In genomic region chr17:13683411-13684174, GRCm38 (mm10) we compare ENCODE assay signal across 8 mouse cellular contexts.
DNase-seq lines count a peak whose midpoint lies in the region; ATAC-seq lines count a peak whose summit lies in the region.

No protein-coding gene starts in this region.

- peak overlapping the region; percentile 48 for H3K4me3 ChIP-seq in heart, embryonic 12.5 days
- peak overlapping the region; percentile 31 for H3K4me3 ChIP-seq in kidney, embryonic 15.5 days (replicated peaks)

- H3K36me3 ChIP-seq in heart, embryonic 12.5 days, result 0 out of 2 replicates have a peak, but pooled peaks cover 3% of the 10 kb centered on the region
- H3K36me3 ChIP-seq in kidney, embryonic 15.5 days, result no peaks in the 10 kb centered on the region

- DNase-seq in R1 (ENCODE audit: low read depth, low spot score), result peak; percentile 99
- DNase-seq in embryo, embryonic 9.5 days (ENCODE audit: extremely low spot score), result peak; percentile 75
- DNase-seq in lung, postnatal 25 days (ENCODE audit: low spot score), result peak; percentile 95
- peak; percentile 79 for DNase-seq in skeletal muscle tissue, adult 2 months (ENCODE audit: low read depth, low spot score)
- DNase-seq in right cerebral cortex, postnatal 14 days, result no peak
- DNase-seq in Muller cell, postnatal 12 days (ENCODE audit: inconsistent ontology term), result no peak

- 17% methylated on average over 15 of the region's 15 CpGs for WGBS in heart, embryonic 12.5 days
- 15% methylated on average over 15 of the region's 15 CpGs for WGBS in kidney, embryonic 15.5 days

- no peaks in the 10 kb centered on the region for H3K9me3 ChIP-seq in heart, embryonic 12.5 days (replicated peaks)
- H3K9me3 ChIP-seq in kidney, embryonic 15.5 days (replicated peaks), result no peaks in the 10 kb centered on the region

- peak overlapping the region; percentile 96 for H3K27ac ChIP-seq in heart, embryonic 12.5 days (ENCODE audit: poor library complexity, severe bottlenecking)
- H3K27ac ChIP-seq in kidney, embryonic 15.5 days, result peak overlapping the region; percentile 87

- peak; percentile 92 for ATAC-seq in heart, embryonic 12.5 days (ENCODE audit: insufficient number of reproducible peaks, low FRiP score)
- peak; percentile 85 for ATAC-seq in kidney, embryonic 15.5 days (replicated peaks; ENCODE audit: low FRiP score)

- peak overlapping the region; percentile 74 for H3K9ac ChIP-seq in heart, embryonic 12.5 days
- H3K9ac ChIP-seq in kidney, embryonic 15.5 days, result peak overlapping the region; percentile 35

- H3K4me2 ChIP-seq in heart, embryonic 12.5 days, result peak overlapping the region; percentile 64
- peak overlapping the region; percentile 48 for H3K4me2 ChIP-seq in kidney, embryonic 15.5 days

- no peaks in the 10 kb centered on the region for H3K27me3 ChIP-seq in heart, embryonic 12.5 days (replicated peaks)
- H3K27me3 ChIP-seq in kidney, embryonic 15.5 days, result no peaks in the 10 kb centered on the region

- H3K4me1 ChIP-seq in heart, embryonic 12.5 days (replicated peaks), result peaks cover 40% of the 10 kb centered on the region
- H3K4me1 ChIP-seq in kidney, embryonic 15.5 days, result peaks cover 22% of the 10 kb centered on the region

Comparison
In these comparisons a context has a peak if more than half of its experiments do, and no peak if none do; other contexts are left out.
1. DNase-seq: peak in R1 (single experiment), embryo, embryonic 9.5 days (single experiment), lung, postnatal 25 days (single experiment) and skeletal muscle tissue, adult 2 months (single experiment); none in right cerebral cortex, postnatal 14 days (single experiment) and Muller cell, postnatal 12 days (single experiment).